Mouse (Mus musculus): ENCODE measurements around the gene Gm45713. TPM values are rescaled to one million over a fixed set of nuclear protein-coding genes. Genes with fewer than 3 reads are reported as not detected.
"Not testable (repeated sequence)": the region's sequence is repeated elsewhere in the genome, so short reads cannot be mapped to it uniquely, and the experiment has no call there.

The Gm45713 gene
- polyA plus RNA-seq, 1 experiment from 2014 or later, result 0.60 TPM

- Histone ChIP-seq H3K9me3 (ENCODE audit: control insufficient read depth, low read length) (no peaks in the 10 kb centered on the region), H3K9ac (ENCODE audit: low read length) (peak overlapping the region; percentile 80), H3K4me3 (ENCODE audit: low read length) (peak overlapping the region; percentile 61), H3K4me2 (ENCODE audit: low read depth, low read length) (peak overlapping the region; percentile 73), H3K36me3 (ENCODE audit: control insufficient read depth, insufficient read depth, low read length) (peaks cover 26% of the 10 kb centered on the region), H3K27ac (ENCODE audit: low read length) (peak overlapping the region; percentile 90), H3K27me3 (ENCODE audit: control insufficient read depth, insufficient read depth, low read depth, low read length) (no peaks in the 10 kb centered on the region), H3K4me1 (replicated peaks; ENCODE audit: control insufficient read depth, insufficient read depth, low read length) (peaks cover 30% of the 10 kb centered on the region)
- WGBS, result 2% methylated on average over 17 of the region's 17 CpGs
- no peak for ATAC-seq (ENCODE audit: low read depth)
Observed at GRCm38 (mm10) chr7:45129318-45129717, 6.7 kb downstream of the Gm45713 start.

- H3K9ac ChIP-seq (ENCODE audit: low read length), result peak within 1 kb of the TSS; percentile 97
- H3K9me3 ChIP-seq (ENCODE audit: control insufficient read depth, low read length), result no peaks in the 10 kb centered on the region
- peak within 1 kb of the TSS; percentile 90 for H3K27ac ChIP-seq (ENCODE audit: low read length)
- no peaks in the 10 kb centered on the region for H3K27me3 ChIP-seq (ENCODE audit: control insufficient read depth, insufficient read depth, low read depth, low read length)
- peak within 1 kb of the TSS; percentile 78 for H3K4me3 ChIP-seq (ENCODE audit: low read length)
- H3K36me3 ChIP-seq (ENCODE audit: control insufficient read depth, insufficient read depth, low read length), result peaks cover 26% of the 10 kb centered on the region
- H3K4me2 ChIP-seq (ENCODE audit: low read depth, low read length), result peak within 1 kb of the TSS; percentile 96
- 0% methylated on average over 48 of the region's 48 CpGs for WGBS
- peak; percentile 94 for ATAC-seq (ENCODE audit: low read depth)
- peaks cover 30% of the 10 kb centered on the region for H3K4me1 ChIP-seq (replicated peaks; ENCODE audit: control insufficient read depth, insufficient read depth, low read length)
Observed at GRCm38 (mm10) chr7:45128624-45129246, 7.3 kb downstream of the Gm45713 start, which contains the start of gene Rpl13a. TSS of gene Rpl13a (minus strand) at chr7:45128761.

- WGBS, result 2% methylated on average over 6 of the region's 6 CpGs
- no peak for ATAC-seq (ENCODE audit: low read depth)
- Histone ChIP-seq H3K4me1 (replicated peaks; ENCODE audit: control insufficient read depth, insufficient read depth, low read length) (peaks cover 35% of the 10 kb centered on the region), H3K4me3 (ENCODE audit: low read length) (peak overlapping the region; percentile 78), H3K27me3 (ENCODE audit: control insufficient read depth, insufficient read depth, low read depth, low read length) (no peaks in the 10 kb centered on the region), H3K4me2 (ENCODE audit: low read depth, low read length) (peak overlapping the region; percentile 96), H3K9ac (ENCODE audit: low read length) (peak overlapping the region; percentile 97), H3K36me3 (ENCODE audit: control insufficient read depth, insufficient read depth, low read length) (peaks cover 31% of the 10 kb centered on the region), H3K27ac (ENCODE audit: low read length) (peak overlapping the region; percentile 83), H3K9me3 (ENCODE audit: control insufficient read depth, low read length) (no peaks in the 10 kb centered on the region)
Observed at GRCm38 (mm10) chr7:45127700-45128224, 8.3 kb downstream of the Gm45713 start.

- no peak for ATAC-seq (ENCODE audit: low read depth)
- Histone ChIP-seq H3K27me3 (ENCODE audit: control insufficient read depth, insufficient read depth, low read depth, low read length) (no peaks in the 10 kb centered on the region), H3K4me1 (replicated peaks; ENCODE audit: control insufficient read depth, insufficient read depth, low read length) (peaks cover 39% of the 10 kb centered on the region), H3K4me3 (ENCODE audit: low read length) (peak overlapping the region; percentile 78), H3K4me2 (ENCODE audit: low read depth, low read length) (peak overlapping the region; percentile 96), H3K36me3 (ENCODE audit: control insufficient read depth, insufficient read depth, low read length) (peaks cover 38% of the 10 kb centered on the region), H3K9ac (ENCODE audit: low read length) (peak overlapping the region; percentile 97), H3K27ac (ENCODE audit: low read length) (peak overlapping the region; percentile 83), H3K9me3 (ENCODE audit: control insufficient read depth, low read length) (no peaks in the 10 kb centered on the region)
- WGBS, result 16% methylated on average over 21 of the region's 21 CpGs
Observed at GRCm38 (mm10) chr7:45126844-45127699, 9.0 kb downstream of the Gm45713 start.

DNA sequence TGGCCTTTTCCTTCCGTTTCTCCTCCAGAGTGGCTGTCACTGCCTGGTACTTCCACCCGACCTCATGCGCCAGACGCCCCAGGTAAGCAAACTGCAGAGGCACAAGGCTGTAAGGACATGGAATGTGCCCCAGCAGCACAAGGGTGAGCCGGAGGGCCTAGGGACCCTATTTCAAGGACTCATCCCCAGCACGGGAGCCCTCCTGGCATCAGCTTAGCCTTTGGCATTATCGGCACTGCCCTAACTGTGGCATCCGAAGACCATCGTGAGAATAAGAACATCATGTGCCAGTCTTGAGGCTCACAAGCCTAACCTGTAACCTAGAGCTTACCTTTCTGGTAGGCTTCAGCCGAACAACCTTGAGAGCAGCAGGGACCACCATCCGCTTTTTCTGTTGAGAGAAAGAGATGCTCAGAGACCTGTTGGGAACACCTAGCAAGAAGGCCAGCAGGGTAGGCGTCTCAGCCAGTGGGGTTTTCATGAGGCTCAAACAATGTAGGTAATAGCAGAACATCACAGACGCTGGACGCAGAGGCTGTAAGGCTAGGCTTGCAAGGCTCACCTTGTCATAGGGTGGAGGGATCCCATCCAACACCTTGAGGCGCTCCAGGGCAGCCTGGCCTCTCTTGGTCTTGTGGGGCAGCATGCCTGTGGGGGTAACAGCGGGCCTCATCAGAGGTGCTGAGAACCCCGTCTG, 9.7 kb downstream of the Gm45713 start:
- H3K27ac ChIP-seq (ENCODE audit: low read length), result peak overlapping the region; percentile 83
- H3K36me3 ChIP-seq (ENCODE audit: control insufficient read depth, insufficient read depth, low read length), result peaks cover 45% of the 10 kb centered on the region
- H3K9ac ChIP-seq (ENCODE audit: low read length), result peak overlapping the region; percentile 97
- H3K4me3 ChIP-seq (ENCODE audit: low read length), result peak overlapping the region; percentile 78
- H3K27me3 ChIP-seq (ENCODE audit: control insufficient read depth, insufficient read depth, low read depth, low read length), result no peaks in the 10 kb centered on the region
- ATAC-seq (ENCODE audit: low read depth), result no peak
- 65% methylated on average over 17 of the region's 17 CpGs for WGBS
- H3K9me3 ChIP-seq (ENCODE audit: control insufficient read depth, low read length), result no peaks in the 10 kb centered on the region
- peak overlapping the region; percentile 96 for H3K4me2 ChIP-seq (ENCODE audit: low read depth, low read length)
- peaks cover 46% of the 10 kb centered on the region for H3K4me1 ChIP-seq (replicated peaks; ENCODE audit: control insufficient read depth, insufficient read depth, low read length)

DNA sequence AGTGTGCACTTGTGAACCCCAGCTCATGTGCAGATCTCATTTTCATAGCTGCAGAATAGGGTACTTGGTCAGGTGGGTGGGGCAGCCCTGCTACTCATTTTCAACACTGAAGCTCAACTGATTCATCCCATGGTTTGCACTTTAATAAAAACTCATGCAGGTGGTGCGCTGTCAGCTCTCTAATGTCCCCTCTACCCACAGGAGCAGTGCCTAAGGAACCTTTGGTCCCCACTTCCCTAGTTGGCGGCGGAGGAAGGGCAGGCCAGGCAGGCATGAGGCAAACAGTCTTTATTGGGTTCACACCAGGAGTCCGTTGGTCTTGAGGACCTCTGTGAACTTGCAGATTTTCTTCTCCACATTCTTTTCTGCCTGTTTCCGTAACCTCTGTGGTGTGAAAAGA, 10.4 kb downstream of the Gm45713 start:
- H3K27me3 ChIP-seq (ENCODE audit: control insufficient read depth, insufficient read depth, low read depth, low read length); H3K9ac ChIP-seq (ENCODE audit: low read length); ATAC-seq (ENCODE audit: low read depth); H3K27ac ChIP-seq (ENCODE audit: low read length); H3K4me3 ChIP-seq (ENCODE audit: low read length); H3K4me2 ChIP-seq (ENCODE audit: low read depth, low read length); H3K9me3 ChIP-seq (ENCODE audit: control insufficient read depth, low read length): not testable (repeated sequence)
- Histone ChIP-seq H3K36me3 (ENCODE audit: control insufficient read depth, insufficient read depth, low read length) (peaks cover 52% of the 10 kb centered on the region), H3K4me1 (replicated peaks; ENCODE audit: control insufficient read depth, insufficient read depth, low read length) (peaks cover 51% of the 10 kb centered on the region)
- 66% methylated on average over 5 of the region's 5 CpGs for WGBS

- no peak overlapping the region; the same call in 1 of the 2 replicates for H3K4me3 ChIP-seq (ENCODE audit: low read length)
Observed at GRCm38 (mm10) chr7:45125144-45125600, 10.9 kb downstream of the Gm45713 start.

GRCm38 (mm10) chr7:45124224-45125143, 11.5 kb downstream of the Gm45713 start, which contains the start of gene Rps11:
TSS of gene Rps11 (minus strand) at chr7:45124439.
- no peaks in the 10 kb centered on the region for H3K27me3 ChIP-seq (ENCODE audit: control insufficient read depth, insufficient read depth, low read depth, low read length)
- peak within 1 kb of the TSS; percentile 95 for H3K9ac ChIP-seq (ENCODE audit: low read length)
- peak; percentile 85 for ATAC-seq (ENCODE audit: low read depth)
- H3K36me3 ChIP-seq (ENCODE audit: control insufficient read depth, insufficient read depth, low read length), result peaks cover 59% of the 10 kb centered on the region
- no peaks in the 10 kb centered on the region for H3K9me3 ChIP-seq (ENCODE audit: control insufficient read depth, low read length)
- peak within 1 kb of the TSS; percentile 74 for H3K4me2 ChIP-seq (ENCODE audit: low read depth, low read length)
- H3K4me1 ChIP-seq (replicated peaks; ENCODE audit: control insufficient read depth, insufficient read depth, low read length), result peaks cover 45% of the 10 kb centered on the region
- H3K4me3 ChIP-seq (ENCODE audit: low read length), result peak within 1 kb of the TSS; percentile 82
- WGBS, result under 1% methylated on average over 59 of the region's 59 CpGs
- H3K27ac ChIP-seq (ENCODE audit: low read length), result peak within 1 kb of the TSS; percentile 76

More at GRCm38 (mm10) chr7:45125144-45125600, 10.9 kb downstream of the Gm45713 start:
- 19% methylated on average over 7 of the region's 7 CpGs for WGBS
- peaks cover 57% of the 10 kb centered on the region for H3K36me3 ChIP-seq (ENCODE audit: control insufficient read depth, insufficient read depth, low read length)
- H3K9ac ChIP-seq (ENCODE audit: low read length), result no peak overlapping the region; the same call in 1 of the 2 replicates
- H3K4me2 ChIP-seq (ENCODE audit: low read depth, low read length), result no peak overlapping the region
- no peaks in the 10 kb centered on the region for H3K9me3 ChIP-seq (ENCODE audit: control insufficient read depth, low read length)
- H3K27ac ChIP-seq (ENCODE audit: low read length), result peak overlapping the region; percentile 16; the same call in 1 of the 2 replicates
- ATAC-seq (ENCODE audit: low read depth), result no peak
- H3K27me3 ChIP-seq (ENCODE audit: control insufficient read depth, insufficient read depth, low read depth, low read length), result no peaks in the 10 kb centered on the region
- H3K4me1 ChIP-seq (replicated peaks; ENCODE audit: control insufficient read depth, insufficient read depth, low read length), result peaks cover 51% of the 10 kb centered on the region

Data from lung, embryonic 16.5 days (tissue).